Mouse (Mus musculus) liver, embryonic 13.5 days (tissue): ENCODE measurements at regions not wholly inside any gene's neighbourhood (a gene's known extent, or its start where the extent isn't known, plus 50 kb on each side); places are given as distances from the start of the nearest gene placed in this dataset.

Experiments
- ATAC-seq: fragments of 200-750 bp; cut with Nextera tagmentation; 2 replicates; pipeline ENCODE4 v1.8.0; 2017; ENCODE audit warnings: low read depth, mild to moderate bottlenecking, moderate number of reproducible peaks, moderate library complexity
- DNase-seq: peaks from one replicate; pipeline ENCODE4 v3.0.0; 2022
- H3K27ac ChIP-seq: fragments of 300-500 bp; sonication (generic); 2 replicates; pipeline ENCODE4 v1.5.1; 2015; ENCODE audit warnings: moderate library complexity, mild to moderate bottlenecking, inconsistent platforms
- H3K27me3 ChIP-seq: fragments of 300-500 bp; sonication (generic); 2 replicates; pipeline ENCODE4 v1.6.1; 2015; ENCODE audit warnings: mild to moderate bottlenecking, inconsistent platforms
- H3K36me3 ChIP-seq: fragments of 300-500 bp; sonication (generic); 2 replicates; pipeline ENCODE4 v1.6.1; 2015; ENCODE audit warnings: mild to moderate bottlenecking, inconsistent platforms
- H3K4me1 ChIP-seq: fragments of 300-500 bp; sonication (generic); replicated peaks from 2 replicates; pipeline ENCODE4 v1.6.1; 2015; ENCODE audit warnings: inconsistent platforms
- H3K4me2 ChIP-seq: fragments of 300-500 bp; sonication (generic); 2 replicates; pipeline ENCODE4 v1.6.1; 2015; ENCODE audit warnings: inconsistent platforms, mild to moderate bottlenecking, moderate library complexity
- H3K4me3 ChIP-seq: fragments of 300-500 bp; sonication (generic); replicated peaks from 2 replicates; pipeline ENCODE4 v1.5.1; 2015; ENCODE audit warnings: mild to moderate bottlenecking, inconsistent platforms
- H3K9ac ChIP-seq: fragments of 300-500 bp; sonication (generic); 2 replicates; pipeline ENCODE4 v1.6.1; 2015; ENCODE audit warnings: mild to moderate bottlenecking, inconsistent platforms
- H3K9me3 ChIP-seq: fragments of 300-500 bp; sonication (generic); replicated peaks from 2 replicates; pipeline ENCODE4 v1.6.1; 2016; ENCODE audit warnings: inconsistent platforms
- WGBS: fragments of 180-500 bp; shearing (Covaris S2); methylation state at CpG from one replicate; pipeline ENCODE4 v1.1.7; 2015; ENCODE audit not compliant: insufficient replicate concordance; 5-methylcytosine and 5-hydroxymethylcytosine counted together

GRCm38 (mm10) chr7:113093931-113094330 is 113.3 kb upstream of the Arntl start:
- Histone ChIP-seq H3K27ac (no peak overlapping the region), H3K9me3 (no peaks in the 10 kb centered on the region), H3K36me3 (no peaks in the 10 kb centered on the region), H3K4me1 (no peaks in the 10 kb centered on the region), H3K27me3 (no peaks in the 10 kb centered on the region), H3K9ac (no peak overlapping the region), H3K4me2 (no peak overlapping the region), H3K4me3 (no peak overlapping the region)
- ATAC-seq, result no peak
- DNase-seq, result no peak
- WGBS, result 70% methylated on average over 5 of the region's 5 CpGs

- Histone ChIP-seq H3K4me2 (no peak overlapping the region), H3K4me1 (no peaks in the 10 kb centered on the region), H3K4me3 (no peak overlapping the region), H3K36me3 (no peaks in the 10 kb centered on the region), H3K27me3 (no peaks in the 10 kb centered on the region), H3K27ac (no peak overlapping the region), H3K9me3 (no peaks in the 10 kb centered on the region), H3K9ac (no peak overlapping the region)
- WGBS, result 58% methylated on average over 3 of the region's 3 CpGs
- DNase-seq, result no peak
- no peak for ATAC-seq
These were observed 112.2 kb upstream of the Arntl start for GRCm38 (mm10) chr7:113095092-113095491.

- Histone ChIP-seq H3K4me2 (no peak overlapping the region), H3K9me3 (no peaks in the 10 kb centered on the region), H3K4me3 (no peak overlapping the region), H3K36me3 (no peaks in the 10 kb centered on the region), H3K27me3 (no peaks in the 10 kb centered on the region), H3K9ac (no peak overlapping the region), H3K27ac (no peak overlapping the region), H3K4me1 (no peaks in the 10 kb centered on the region)
- ATAC-seq (no peak), DNase-seq (no peak)
- WGBS, result 60% methylated on average over 7 of the region's 7 CpGs
These were observed 103.0 kb upstream of the Arntl start for GRCm38 (mm10) chr7:113104265-113104664.

GRCm38 (mm10) chr7:113105359-113105758 is 101.9 kb upstream of the Arntl start:
- Histone ChIP-seq H3K4me2 (no peak overlapping the region), H3K36me3 (no peaks in the 10 kb centered on the region), H3K9ac (no peak overlapping the region), H3K4me3 (no peak overlapping the region), H3K27ac (no peak overlapping the region), H3K27me3 (no peaks in the 10 kb centered on the region), H3K9me3 (no peaks in the 10 kb centered on the region), H3K4me1 (no peaks in the 10 kb centered on the region)
- no peak for ATAC-seq
- DNase-seq, result no peak
- WGBS, result 22% methylated on average over 1 of the region's 1 CpGs

GRCm38 (mm10) chr7:113106731-113107130 is 100.5 kb upstream of the Arntl start:
- no peak overlapping the region for H3K27ac ChIP-seq
- WGBS, result 73% methylated on average over 7 of the region's 7 CpGs

GRCm38 (mm10) chr7:113107965-113108364 is 99.3 kb upstream of the Arntl start:
- H3K27me3 ChIP-seq, result no peaks in the 10 kb centered on the region
- H3K4me1 ChIP-seq, result no peaks in the 10 kb centered on the region
- WGBS, result 68% methylated on average over 5 of the region's 5 CpGs

More at GRCm38 (mm10) chr7:113106731-113107130, 100.5 kb upstream of the Arntl start:
- H3K4me1 ChIP-seq, result no peaks in the 10 kb centered on the region
- H3K9ac ChIP-seq, result no peak overlapping the region
- no peaks in the 10 kb centered on the region for H3K36me3 ChIP-seq
- H3K9me3 ChIP-seq, result no peaks in the 10 kb centered on the region
- no peak overlapping the region for H3K4me2 ChIP-seq
- DNase-seq (no peak), ATAC-seq (no peak)
- H3K4me3 ChIP-seq, result no peak overlapping the region
- no peaks in the 10 kb centered on the region for H3K27me3 ChIP-seq

GRCm38 (mm10) chr7:113108442-113109000 is 98.7 kb upstream of the Arntl start:
- no peak for DNase-seq
- Histone ChIP-seq H3K27ac (no peak overlapping the region), H3K4me3 (no peak overlapping the region), H3K4me1 (no peaks in the 10 kb centered on the region), H3K27me3 (0 out of 2 replicates have a peak, but pooled peaks cover 3% of the 10 kb centered on the region), H3K4me2 (no peak overlapping the region), H3K36me3 (no peaks in the 10 kb centered on the region), H3K9me3 (no peaks in the 10 kb centered on the region), H3K9ac (no peak overlapping the region)
- no peak for ATAC-seq
- 63% methylated on average over 7 of the region's 7 CpGs for WGBS

More at GRCm38 (mm10) chr7:113107965-113108364, 99.3 kb upstream of the Arntl start:
- no peak for ATAC-seq
- no peak for DNase-seq
- Histone ChIP-seq H3K9me3 (no peaks in the 10 kb centered on the region), H3K36me3 (no peaks in the 10 kb centered on the region), H3K4me2 (no peak overlapping the region), H3K27ac (no peak overlapping the region), H3K4me3 (no peak overlapping the region), H3K9ac (no peak overlapping the region)

GRCm38 (mm10) chr7:113109481-113109880 is 97.8 kb upstream of the Arntl start:
- 0 out of 2 replicates have a peak, but pooled peaks cover 3% of the 10 kb centered on the region for H3K27me3 ChIP-seq
- H3K27ac ChIP-seq, result no peak overlapping the region
- ATAC-seq (no peak), DNase-seq (no peak)
- no peaks in the 10 kb centered on the region for H3K4me1 ChIP-seq
- H3K36me3 ChIP-seq, result no peaks in the 10 kb centered on the region
- no peaks in the 10 kb centered on the region for H3K9me3 ChIP-seq
- no peak overlapping the region for H3K9ac ChIP-seq
- H3K4me3 ChIP-seq, result no peak overlapping the region
- H3K4me2 ChIP-seq, result no peak overlapping the region

- Histone ChIP-seq H3K9me3 (no peaks in the 10 kb centered on the region), H3K27me3 (0 out of 2 replicates have a peak, but pooled peaks cover 3% of the 10 kb centered on the region), H3K4me1 (no peaks in the 10 kb centered on the region), H3K27ac (no peak overlapping the region), H3K36me3 (no peaks in the 10 kb centered on the region), H3K4me2 (no peak overlapping the region), H3K4me3 (no peak overlapping the region), H3K9ac (no peak overlapping the region)
- ATAC-seq, result no peak
- WGBS, result 54% methylated on average over 7 of the region's 7 CpGs
- no peak for DNase-seq
These were observed 96.3 kb upstream of the Arntl start for GRCm38 (mm10) chr7:113110867-113111508.

- no peaks in the 10 kb centered on the region for H3K9me3 ChIP-seq
- DNase-seq (no peak), ATAC-seq (no peak)
- H3K4me2 ChIP-seq, result no peak overlapping the region
- 49% methylated on average over 10 of the region's 10 CpGs for WGBS
- no peak overlapping the region for H3K9ac ChIP-seq
- H3K27me3 ChIP-seq, result 0 out of 2 replicates have a peak, but pooled peaks cover 3% of the 10 kb centered on the region
- no peak overlapping the region for H3K27ac ChIP-seq
- no peaks in the 10 kb centered on the region for H3K36me3 ChIP-seq
- no peaks in the 10 kb centered on the region for H3K4me1 ChIP-seq
- no peak overlapping the region for H3K4me3 ChIP-seq
These were observed 93.9 kb upstream of the Arntl start for GRCm38 (mm10) chr7:113113266-113113893.

GRCm38 (mm10) chr7:113117599-113117998 is 89.7 kb upstream of the Arntl start:
- no peaks in the 10 kb centered on the region for H3K36me3 ChIP-seq
- 58% methylated on average over 4 of the region's 4 CpGs for WGBS

More at GRCm38 (mm10) chr7:113117599-113117998, 89.7 kb upstream of the Arntl start:
- ATAC-seq, result no peak
- Histone ChIP-seq H3K9ac (no peak overlapping the region), H3K4me2 (no peak overlapping the region), H3K27ac (no peak overlapping the region), H3K4me1 (no peaks in the 10 kb centered on the region), H3K4me3 (no peak overlapping the region), H3K27me3 (0 out of 2 replicates have a peak, but pooled peaks cover 3% of the 10 kb centered on the region), H3K9me3 (no peaks in the 10 kb centered on the region)
- no peak for DNase-seq
